Mouse (Mus musculus) hindbrain, embryonic 11.5 days (tissue): ENCODE data around the gene Cela3a. TPM values are rescaled to one million over a fixed set of nuclear protein-coding genes. Genes with fewer than 3 reads are reported as not detected.
"Not testable (repeated sequence)": the region's sequence is repeated elsewhere in the genome, so short reads cannot be mapped to it uniquely, and the experiment has no call there.

Experiments used
- ATAC-seq: fragments of 200-750 bp; cut with Nextera tagmentation; 2 replicates; pipeline ENCODE4 v1.8.0; 2017; ENCODE audit warnings: mild to moderate bottlenecking, moderate TSS enrichment, moderate library complexity; ENCODE audit not compliant: low FRiP score
- DNase-seq: peaks from one replicate; pipeline ENCODE4 v3.0.0-alpha.2; 2015; ENCODE audit warnings: low spot score
- H3K27ac ChIP-seq: fragments of 300-500 bp; sonication (generic); 2 replicates; pipeline ENCODE4 v1.5.1; 2014; ENCODE audit warnings: mild to moderate bottlenecking, low read depth, low read length
- H3K27me3 ChIP-seq: fragments of 300-500 bp; sonication (generic); 2 replicates; pipeline ENCODE4 v1.6.1; 2014; ENCODE audit warnings: mild to moderate bottlenecking, low read length, moderate library complexity, mixed read lengths; ENCODE audit not compliant: control insufficient read depth, insufficient read depth
- H3K36me3 ChIP-seq: fragments of 300-500 bp; sonication (generic); 2 replicates; pipeline ENCODE4 v1.6.1; 2014; ENCODE audit warnings: mild to moderate bottlenecking, low read length, moderate library complexity, mixed read lengths; ENCODE audit not compliant: control insufficient read depth, insufficient read depth
- H3K4me1 ChIP-seq: fragments of 300-500 bp; sonication (generic); replicated peaks from 2 replicates; pipeline ENCODE4 v1.6.1; 2014; ENCODE audit warnings: low read length, mixed read lengths; ENCODE audit not compliant: control insufficient read depth, insufficient read depth
- H3K4me2 ChIP-seq: fragments of 300-500 bp; sonication (generic); replicated peaks from 2 replicates; pipeline ENCODE4 v1.6.1; 2014; ENCODE audit warnings: mild to moderate bottlenecking, low read depth, low read length
- H3K4me3 ChIP-seq: fragments of 300-500 bp; sonication (generic); 2 replicates; pipeline ENCODE4 v1.5.1; 2014; ENCODE audit warnings: low read depth, low read length
- H3K9ac ChIP-seq: fragments of 300-500 bp; sonication (generic); 2 replicates; pipeline ENCODE4 v1.6.1; 2014; ENCODE audit warnings: low read depth, low read length
- H3K9me3 ChIP-seq: fragments of 300-500 bp; sonication (generic); 2 replicates; pipeline ENCODE4 v1.6.1; 2016; ENCODE audit warnings: low read length; ENCODE audit not compliant: control insufficient read depth
- whole genome bisulfite sequencing: fragments of 180-500 bp; shearing (Covaris S2); extraction: QIAGEN DNeasy Blood & Tissue Kit; methylation state at CpG from one replicate; pipeline ENCODE4 v1.1.7; 2014; 5-methylcytosine and 5-hydroxymethylcytosine counted together
- polyA plus RNA-seq: library from polyadenylated mRNA; unstranded; fragments of >200 nt; fragmentation: Nextera tagmentation; extraction: Ambion mirVana; gene quantifications from 2 replicates; pipeline ENCODE4 v1.2.1, GENCODE M21; 2014

The Cela3a gene
- polyA plus RNA-seq, 1 experiment from 2014 or later, result not detected

GRCm38 (mm10) chr4:137432700-137433550, 23.3 kb upstream of the Cela3a start:
- WGBS, result 83% methylated on average over 10 of the region's 10 CpGs

GRCm38 (mm10) chr4:137430502-137430901, 20.9 kb upstream of the Cela3a start, which contains the start of gene Cela3b:
Gene Cela3b (minus strand): TSS chr4:137430540.
- Histone ChIP-seq H3K9ac (no peak within 1 kb of the TSS), H3K4me3 (no peak within 1 kb of the TSS), H3K36me3 (no peaks in the 10 kb centered on the region), H3K27me3 (no peaks in the 10 kb centered on the region), H3K9me3 (no peaks in the 10 kb centered on the region), H3K4me1 (no peaks in the 10 kb centered on the region), H3K4me2 (no peak within 1 kb of the TSS), H3K27ac (no peak within 1 kb of the TSS)
- DNase-seq, result no peak
- no peak for ATAC-seq
- WGBS, result 92% methylated on average over 4 of the region's 4 CpGs

More at GRCm38 (mm10) chr4:137432700-137433550, 23.3 kb upstream of the Cela3a start:
- H3K27ac ChIP-seq, H3K9ac ChIP-seq, H3K4me2 ChIP-seq, H3K9me3 ChIP-seq, DNase-seq, H3K36me3 ChIP-seq, H3K4me3 ChIP-seq, H3K4me1 ChIP-seq, H3K27me3 ChIP-seq, ATAC-seq: not testable (repeated sequence)

GRCm38 (mm10) chr4:137417712-137418564, 8.3 kb upstream of the Cela3a start:
- Histone ChIP-seq H3K27me3 (no peaks in the 10 kb centered on the region), H3K9me3 (no peaks in the 10 kb centered on the region)

GRCm38 (mm10) chr4:137414936-137415335, 5.3 kb upstream of the Cela3a start:
- H3K36me3 ChIP-seq, result no peaks in the 10 kb centered on the region
- H3K4me2 ChIP-seq, result no peak overlapping the region
- H3K27me3 ChIP-seq, result no peaks in the 10 kb centered on the region
- no peaks in the 10 kb centered on the region for H3K4me1 ChIP-seq
- no peak overlapping the region for H3K9ac ChIP-seq
- no peaks in the 10 kb centered on the region for H3K9me3 ChIP-seq
- H3K27ac ChIP-seq, result no peak overlapping the region
- no peak for DNase-seq
- WGBS, result 73% methylated on average over 1 of the region's 1 CpGs
- no peak overlapping the region for H3K4me3 ChIP-seq
- no peak for ATAC-seq

More at GRCm38 (mm10) chr4:137417712-137418564, 8.3 kb upstream of the Cela3a start:
- H3K36me3 ChIP-seq, result no peaks in the 10 kb centered on the region
- ATAC-seq (no peak), DNase-seq (no peak)
- H3K4me1 ChIP-seq, result no peaks in the 10 kb centered on the region
- H3K9ac ChIP-seq, result no peak overlapping the region
- H3K4me3 ChIP-seq, result no peak overlapping the region
- 75% methylated on average over 11 of the region's 11 CpGs for WGBS
- H3K4me2 ChIP-seq, result no peak overlapping the region
- H3K27ac ChIP-seq, result no peak overlapping the region

- H3K4me2 ChIP-seq, H3K9ac ChIP-seq, H3K27ac ChIP-seq, H3K9me3 ChIP-seq, H3K36me3 ChIP-seq, H3K4me3 ChIP-seq, H3K4me1 ChIP-seq, ATAC-seq, H3K27me3 ChIP-seq, DNase-seq: not testable (repeated sequence)
- 88% methylated on average over 7 of the region's 7 CpGs for WGBS
These were observed 2.7 kb upstream of the Cela3a start for GRCm38 (mm10) chr4:137412185-137412709.

- H3K27me3 ChIP-seq, result no peaks in the 10 kb centered on the region
- WGBS, result 87% methylated on average over 3 of the region's 3 CpGs
- no peaks in the 10 kb centered on the region for H3K4me1 ChIP-seq
- DNase-seq (no peak), ATAC-seq (no peak)
- no peaks in the 10 kb centered on the region for H3K9me3 ChIP-seq
- no peak overlapping the region for H3K4me2 ChIP-seq
- no peak overlapping the region for H3K9ac ChIP-seq
- no peaks in the 10 kb centered on the region for H3K36me3 ChIP-seq
- no peak overlapping the region for H3K4me3 ChIP-seq
- H3K27ac ChIP-seq, result no peak overlapping the region
These were observed 4.0 kb downstream of the Cela3a start for GRCm38 (mm10) chr4:137405571-137405970.

GRCm38 (mm10) chr4:137396641-137397525, 12.7 kb downstream of the Cela3a start:
- H3K27me3 ChIP-seq, result no peaks in the 10 kb centered on the region
- no peaks in the 10 kb centered on the region for H3K36me3 ChIP-seq
- H3K4me3 ChIP-seq, result no peak overlapping the region
- WGBS, result 77% methylated on average over 15 of the region's 15 CpGs
- no peaks in the 10 kb centered on the region for H3K4me1 ChIP-seq
- no peak for DNase-seq
- H3K27ac ChIP-seq, result no peak overlapping the region
- H3K4me2 ChIP-seq, result no peak overlapping the region
- H3K9ac ChIP-seq, result no peak overlapping the region
- ATAC-seq, result no peak
- H3K9me3 ChIP-seq, result no peaks in the 10 kb centered on the region
